Mouse (Mus musculus) lung, adult 2 months (tissue): ENCODE measurements at regions not wholly inside any gene's neighbourhood (a gene's known extent, or its start where the extent isn't known, plus 50 kb on each side); places are given as distances from the start of the nearest gene placed in this dataset.

ENCODE experiments used
- CTCF ChIP-seq: fragments of 200-500 bp; IDR thresholded peaks from 2 replicates; pipeline ENCODE4 v1.5.1; 2011; ENCODE audit warnings: mild to moderate bottlenecking, low read length, control low read depth; ENCODE audit not compliant: insufficient read depth
- POLR2A ChIP-seq: fragments of 200-500 bp; IDR thresholded peaks from 2 replicates; pipeline ENCODE4 v1.6.1; 2011; ENCODE audit warnings: low read depth, mild to moderate bottlenecking, control low read depth, low read length, borderline replicate concordance; ENCODE audit errors: extremely low read depth

DNA sequence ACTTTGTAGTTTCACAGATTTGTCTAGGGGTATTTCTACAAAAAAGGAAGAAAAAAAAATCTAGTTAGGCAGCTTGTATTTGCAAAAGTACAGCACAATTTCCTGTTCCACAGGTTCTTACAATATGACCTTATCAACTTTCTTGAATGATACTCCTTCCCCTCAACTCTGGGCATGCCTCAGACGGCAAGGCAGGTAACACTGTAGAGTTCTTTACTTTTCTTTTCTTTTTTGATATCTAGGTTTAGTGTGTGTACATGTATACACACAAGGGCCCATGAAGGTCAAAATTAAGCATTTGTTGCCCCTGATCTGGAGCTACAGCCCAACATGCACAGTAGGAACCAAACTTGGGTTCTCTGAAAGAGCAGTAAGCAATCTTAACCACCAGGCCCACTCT lies 381.4 kb upstream of the Acvr2a start:
- TF ChIP-seq CTCF (no peak), POLR2A (no peak)
